Mouse (Mus musculus) layer of hippocampus, postnatal 14 days (tissue): ENCODE measurements around the gene Ttll10. TPM values are rescaled to one million over a fixed set of nuclear protein-coding genes. Genes with fewer than 3 reads are reported as not detected.

Source experiments
- DNase-seq, 2 experiments: peaks; one replicate each; pipeline ENCODE4 v3.0.0; 2021 to 2022; ENCODE audit warnings: low spot score in 2 of 2, mixed read lengths in 1 of 2
- total RNA-seq, 2 experiments: library from RNA; stranded (reverse); gene quantifications; 2 replicates each; pipeline ENCODE4 v1.2.3; 2021

Gene Ttll10
- total RNA-seq, 2 experiments from 2014 or later = 0.14 TPM; not detected in 1

GRCm38 (mm10) chr4:156067256-156067949, 8.2 kb upstream of the Ttll10 start:
- no peak for DNase-seq

GRCm38 (mm10) chr4:156065156-156065894, 6.1 kb upstream of the Ttll10 start:
- DNase-seq = no peak

GRCm38 (mm10) chr4:156064510-156064897, 5.3 kb upstream of the Ttll10 start:
- no peak for DNase-seq

- no peak for DNase-seq
Measured at GRCm38 (mm10) chr4:156063861-156064509, 4.8 kb upstream of the Ttll10 start.

GRCm38 (mm10) chr4:156059713-156060112, 499 bp upstream of the Ttll10 start:
- no peak for DNase-seq

- DNase-seq = no peak
Measured at GRCm38 (mm10) chr4:156058826-156059225, 388 bp downstream of the Ttll10 start.

- no peak for DNase-seq
Measured at GRCm38 (mm10) chr4:156057702-156058101, 1.5 kb downstream of the Ttll10 start.

GRCm38 (mm10) chr4:156055173-156055572, 4.0 kb downstream of the Ttll10 start:
- no peak for DNase-seq

- no peak for DNase-seq
Measured at GRCm38 (mm10) chr4:156054606-156055005, 4.6 kb downstream of the Ttll10 start.

- DNase-seq = no peak
Measured at GRCm38 (mm10) chr4:156054130-156054529, 5.1 kb downstream of the Ttll10 start.

- DNase-seq = no peak
Measured at GRCm38 (mm10) chr4:156053113-156053512, 6.1 kb downstream of the Ttll10 start.

- DNase-seq = no peak
Measured at GRCm38 (mm10) chr4:156050391-156050980, 8.7 kb downstream of the Ttll10 start.

GRCm38 (mm10) chr4:156049779-156050178, 9.4 kb downstream of the Ttll10 start:
- no peak for DNase-seq

GRCm38 (mm10) chr4:156044754-156045153, 14.5 kb downstream of the Ttll10 start:
- no peak for DNase-seq

GRCm38 (mm10) chr4:156034901-156035300, 24.3 kb downstream of the Ttll10 start:
- no peak for DNase-seq

GRCm38 (mm10) chr4:156034301-156034700, 24.9 kb downstream of the Ttll10 start:
- no peak for DNase-seq

GRCm38 (mm10) chr4:156033476-156034119, 25.6 kb downstream of the Ttll10 start:
- DNase-seq = peak in 1 of 2 experiments; percentile 14

- DNase-seq = no peak
Measured at GRCm38 (mm10) chr4:156032856-156033255, 26.4 kb downstream of the Ttll10 start.

- DNase-seq = peak; percentile 70 to 86
Measured at GRCm38 (mm10) chr4:156031593-156032391, 27.4 kb downstream of the Ttll10 start.

- no peak for DNase-seq
Measured at GRCm38 (mm10) chr4:156031255-156031592, 28.0 kb downstream of the Ttll10 start.
